Mouse (Mus musculus) lung, adult 2 months (tissue): ENCODE measurements at regions not wholly inside any gene's neighbourhood (a gene's known extent, or its start where the extent isn't known, plus 50 kb on each side); places are given as distances from the start of the nearest gene placed in this dataset.

Source experiments
- CTCF ChIP-seq: fragments of 200-500 bp; IDR thresholded peaks from 2 replicates; pipeline ENCODE4 v1.5.1; 2011; ENCODE audit warnings: mild to moderate bottlenecking, low read length, control low read depth; ENCODE audit not compliant: insufficient read depth
- POLR2A ChIP-seq: fragments of 200-500 bp; IDR thresholded peaks from 2 replicates; pipeline ENCODE4 v1.6.1; 2011; ENCODE audit warnings: low read depth, mild to moderate bottlenecking, control low read depth, low read length, borderline replicate concordance; ENCODE audit errors: extremely low read depth

DNA sequence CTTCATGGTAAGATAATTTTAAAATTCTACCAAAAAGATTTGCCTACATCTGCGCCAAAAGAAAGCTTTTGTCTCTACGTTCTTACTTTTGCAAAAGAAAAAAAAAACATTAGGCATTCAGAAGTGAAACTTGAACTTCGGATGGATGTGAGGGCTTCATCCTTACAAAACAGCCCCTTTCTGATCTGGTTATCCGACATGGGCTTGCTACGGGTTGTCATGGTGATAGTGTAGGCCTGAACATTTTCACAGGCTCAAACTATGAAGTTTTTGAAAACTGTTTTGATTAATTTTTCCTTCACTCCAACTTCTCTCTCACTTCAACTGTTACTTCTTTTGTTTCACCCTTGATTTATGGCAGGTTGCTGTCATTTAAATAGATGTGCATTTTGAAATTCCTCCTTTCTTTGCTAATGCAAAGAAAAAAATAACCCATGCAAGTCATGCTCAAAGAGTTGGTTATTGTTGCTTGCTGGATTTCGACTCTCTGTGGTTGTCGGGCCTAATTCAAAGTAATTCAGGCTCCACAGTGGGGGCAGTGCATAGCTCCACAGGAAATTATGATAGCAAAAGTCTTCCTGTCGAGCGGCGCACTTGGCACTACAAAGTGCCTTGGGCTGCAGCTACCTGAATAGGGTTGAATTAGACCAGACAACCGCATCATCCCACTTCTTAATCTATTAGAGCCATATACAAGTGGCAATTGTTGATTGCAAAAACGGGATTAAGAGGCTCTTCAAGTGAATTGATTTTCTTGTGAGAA is 205.7 kb upstream of the Gpr101 start:
- TF ChIP-seq POLR2A (no peak), CTCF (no peak)
